Mouse (Mus musculus) lung, embryonic 15.5 days (tissue): Measurements from ENCODE around the gene Gast. TPM values are rescaled to one million over a fixed set of nuclear protein-coding genes. Genes with fewer than 3 reads are reported as not detected.
"Not testable (repeated sequence)": the region's sequence is repeated elsewhere in the genome, so short reads cannot be mapped to it uniquely, and the experiment has no call there.

Experiments
- ATAC-seq: fragments of 200-750 bp; cut with Nextera tagmentation; 2 replicates; pipeline ENCODE4 v1.8.0; 2017; ENCODE audit warnings: moderate number of reproducible peaks, borderline replicate concordance; ENCODE audit not compliant: low FRiP score, low TSS enrichment; ENCODE audit errors: extremely low read depth
- H3K27ac ChIP-seq: fragments of 300-500 bp; sonication (generic); 2 replicates; pipeline ENCODE4 v1.5.1; 2015; ENCODE audit warnings: moderate library complexity, mild to moderate bottlenecking, inconsistent platforms
- H3K27me3 ChIP-seq: fragments of 300-500 bp; sonication (generic); 2 replicates; pipeline ENCODE4 v1.6.1; 2015; ENCODE audit warnings: inconsistent platforms
- H3K36me3 ChIP-seq: fragments of 300-500 bp; sonication (generic); 2 replicates; pipeline ENCODE4 v1.6.1; 2015; ENCODE audit warnings: inconsistent platforms
- H3K4me1 ChIP-seq: fragments of 300-500 bp; sonication (generic); 2 replicates; pipeline ENCODE4 v1.6.1; 2015; ENCODE audit warnings: inconsistent platforms
- H3K4me2 ChIP-seq: fragments of 300-500 bp; sonication (generic); 2 replicates; pipeline ENCODE4 v1.6.1; 2015; ENCODE audit warnings: inconsistent platforms, mild to moderate bottlenecking, moderate library complexity
- H3K4me3 ChIP-seq: fragments of 300-500 bp; sonication (generic); 2 replicates; pipeline ENCODE4 v1.5.1; 2015; ENCODE audit warnings: mild to moderate bottlenecking, inconsistent platforms
- H3K9ac ChIP-seq: fragments of 300-500 bp; sonication (generic); 2 replicates; pipeline ENCODE4 v1.6.1; 2015; ENCODE audit warnings: inconsistent platforms
- H3K9me3 ChIP-seq: fragments of 300-500 bp; sonication (generic); 2 replicates; pipeline ENCODE4 v1.6.1; 2016; ENCODE audit warnings: inconsistent platforms
- WGBS: fragments of 180-500 bp; shearing (Covaris S2); methylation state at CpG from one replicate; pipeline ENCODE4 v1.1.7; 2015; 5-methylcytosine and 5-hydroxymethylcytosine counted together
- polyA plus RNA-seq: library from polyadenylated mRNA; unstranded; fragments of >200 nt; fragmentation: Nextera tagmentation; extraction: Ambion mirVana; gene quantifications from 2 replicates; pipeline ENCODE4 v1.2.1, GENCODE M21; 2015

The Gast gene
- polyA plus RNA-seq, 1 experiment from 2014 or later, result not detected

DNA sequence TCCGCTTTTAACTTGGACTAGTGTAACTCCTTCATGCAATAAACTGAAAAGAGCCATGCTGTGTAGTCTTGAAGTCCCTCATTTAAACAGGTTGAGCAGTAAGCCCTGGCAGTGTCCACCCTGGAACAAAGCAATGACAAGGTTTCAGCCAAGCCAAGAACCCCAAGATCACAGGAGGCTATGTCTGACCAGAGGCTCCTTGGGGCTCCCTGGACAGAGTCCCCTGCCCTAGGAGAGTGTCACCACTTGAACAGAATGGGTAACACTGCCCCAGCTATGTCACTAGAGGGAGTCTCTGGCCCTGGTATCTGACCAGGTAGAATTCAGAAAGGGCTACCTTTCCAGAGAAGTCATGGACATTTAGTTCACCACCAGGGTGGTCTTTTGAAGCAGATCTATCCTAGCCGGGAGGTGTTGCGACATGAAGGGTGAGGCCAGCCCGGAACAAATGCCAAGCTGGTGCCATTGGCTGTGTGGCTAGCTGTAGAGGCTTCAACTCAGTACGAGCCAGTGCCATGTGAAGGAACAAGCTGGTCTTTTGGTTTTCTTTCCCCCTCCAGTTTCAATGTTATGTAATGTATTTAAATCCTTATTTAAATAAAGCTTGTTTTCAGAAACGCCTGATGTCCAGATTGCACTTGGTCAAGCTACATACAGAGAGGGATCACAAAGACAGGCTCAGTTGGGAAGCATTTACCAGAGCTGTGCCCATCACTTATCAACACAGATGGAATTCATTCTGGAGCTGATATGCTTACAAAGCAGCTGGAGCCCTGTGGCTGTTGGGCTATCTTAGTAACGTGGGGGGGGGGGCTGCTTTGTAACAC lies 12.5 kb upstream of the Gast start:
- H3K4me3 ChIP-seq, H3K9ac ChIP-seq, ATAC-seq, H3K4me1 ChIP-seq, H3K27me3 ChIP-seq, H3K9me3 ChIP-seq, H3K27ac ChIP-seq: not testable (repeated sequence)
- H3K4me2 ChIP-seq, result peak overlapping the region; percentile 16; the same call in 1 of the 2 replicates
- H3K36me3 ChIP-seq, result peaks cover 19% of the 10 kb centered on the region
- 77% methylated on average over 7 of the region's 7 CpGs for WGBS

DNA sequence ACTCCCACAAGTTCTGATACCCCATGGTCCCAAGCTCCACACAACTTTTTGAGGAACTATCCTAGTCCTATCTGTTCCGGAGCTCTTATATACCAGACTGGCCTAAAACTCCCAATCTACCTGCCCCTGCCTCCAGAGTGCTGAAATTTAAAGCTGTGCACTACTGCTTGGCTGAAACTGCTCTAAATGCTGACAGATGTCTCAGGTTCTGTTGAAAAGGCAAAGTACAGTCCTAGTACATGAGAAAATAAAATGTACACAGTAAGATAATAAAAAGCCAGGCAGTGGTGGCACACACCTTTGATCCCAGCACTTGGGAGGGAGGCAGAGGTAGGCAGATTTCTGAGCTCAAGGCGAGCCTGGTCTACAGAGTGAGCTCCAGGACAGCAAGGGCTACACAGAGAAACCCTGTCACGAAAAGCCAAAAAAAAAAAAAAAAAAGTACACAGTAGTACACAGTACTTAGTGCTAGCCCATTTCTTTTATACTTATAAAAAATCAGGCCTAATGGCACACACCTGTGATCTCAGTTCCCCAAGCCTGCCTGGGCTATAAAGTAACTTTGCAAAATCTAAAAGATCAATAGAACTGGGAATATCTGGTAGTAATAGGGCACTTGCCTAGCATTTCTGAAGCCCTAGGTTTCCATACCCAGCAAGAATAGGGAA lies 11.5 kb upstream of the Gast start:
- Histone ChIP-seq H3K27ac (no peak overlapping the region), H3K4me3 (no peak overlapping the region), H3K4me1 (peaks cover 4% of the 10 kb centered on the region; the same call in 1 of the 2 replicates), H3K27me3 (no peaks in the 10 kb centered on the region), H3K9me3 (no peaks in the 10 kb centered on the region), H3K9ac (no peak overlapping the region), H3K4me2 (no peak overlapping the region), H3K36me3 (peaks cover 19% of the 10 kb centered on the region)
- ATAC-seq, result no peak
- WGBS, result 65% methylated on average over 3 of the region's 3 CpGs

GRCm38 (mm10) chr11:100323578-100323977 lies 10.6 kb upstream of the Gast start:
- no peak overlapping the region for H3K4me2 ChIP-seq
- no peak overlapping the region for H3K27ac ChIP-seq
- H3K9ac ChIP-seq, result no peak overlapping the region
- no peak for ATAC-seq
- no peaks in the 10 kb centered on the region for H3K9me3 ChIP-seq
- peaks cover 4% of the 10 kb centered on the region; the same call in 1 of the 2 replicates for H3K4me1 ChIP-seq
- H3K36me3 ChIP-seq, result peaks cover 19% of the 10 kb centered on the region
- 23% methylated on average over 3 of the region's 3 CpGs for WGBS
- no peaks in the 10 kb centered on the region for H3K27me3 ChIP-seq
- no peak overlapping the region for H3K4me3 ChIP-seq

GRCm38 (mm10) chr11:100325062-100325629 lies 9.1 kb upstream of the Gast start:
- no peak for ATAC-seq
- no peak overlapping the region for H3K4me3 ChIP-seq
- H3K27me3 ChIP-seq, result no peaks in the 10 kb centered on the region
- H3K9me3 ChIP-seq, result no peaks in the 10 kb centered on the region
- H3K9ac ChIP-seq, result no peak overlapping the region
- no peak overlapping the region for H3K4me2 ChIP-seq
- WGBS, result 55% methylated on average over 11 of the region's 11 CpGs
- H3K36me3 ChIP-seq, result peaks cover 19% of the 10 kb centered on the region
- H3K4me1 ChIP-seq, result peaks cover 4% of the 10 kb centered on the region; the same call in 1 of the 2 replicates
- H3K27ac ChIP-seq, result no peak overlapping the region

- Histone ChIP-seq H3K27me3 (no peaks in the 10 kb centered on the region), H3K4me1 (no peaks in the 10 kb centered on the region), H3K9ac (no peak overlapping the region), H3K4me3 (no peak overlapping the region), H3K27ac (no peak overlapping the region), H3K36me3 (peaks cover 4% of the 10 kb centered on the region), H3K4me2 (no peak overlapping the region), H3K9me3 (no peaks in the 10 kb centered on the region)
- WGBS, result 55% methylated on average over 11 of the region's 11 CpGs
- no peak for ATAC-seq
Measured at GRCm38 (mm10) chr11:100327316-100327715, 6.9 kb upstream of the Gast start.

DNA sequence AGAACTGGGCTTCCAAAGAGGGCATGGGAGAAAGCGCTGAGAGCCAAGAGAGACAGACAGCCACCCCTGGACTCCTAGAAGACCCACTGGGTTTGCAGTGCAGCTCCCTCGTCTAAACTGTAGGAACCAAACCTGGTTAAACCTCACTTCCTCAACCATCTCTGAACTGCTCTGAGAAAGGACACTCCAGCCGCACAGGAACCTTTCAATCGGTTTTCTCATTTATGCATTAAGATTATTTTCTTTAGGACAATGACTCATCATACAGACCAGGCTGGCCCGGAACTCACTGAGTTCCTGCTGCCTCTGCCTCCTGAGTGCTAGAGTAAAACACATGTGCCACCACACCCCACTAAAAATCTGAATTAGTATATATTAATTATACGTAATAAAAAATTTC lies 6.4 kb upstream of the Gast start:
- Histone ChIP-seq H3K36me3 (peaks cover under 1% of the 10 kb centered on the region; the same call in 1 of the 2 replicates), H3K9me3 (no peaks in the 10 kb centered on the region), H3K9ac (no peak overlapping the region), H3K4me1 (no peaks in the 10 kb centered on the region), H3K4me3 (no peak overlapping the region), H3K27ac (no peak overlapping the region), H3K27me3 (no peaks in the 10 kb centered on the region), H3K4me2 (no peak overlapping the region)
- ATAC-seq, result no peak
- WGBS, result 76% methylated on average over 6 of the region's 6 CpGs

- Histone ChIP-seq H3K9me3 (no peaks in the 10 kb centered on the region), H3K36me3 (no peaks in the 10 kb centered on the region), H3K4me2 (no peak overlapping the region), H3K4me3 (no peak overlapping the region), H3K27me3 (no peaks in the 10 kb centered on the region), H3K27ac (no peak overlapping the region), H3K4me1 (no peaks in the 10 kb centered on the region), H3K9ac (no peak overlapping the region)
- 50% methylated on average over 16 of the region's 16 CpGs for WGBS
- ATAC-seq, result no peak
Measured at GRCm38 (mm10) chr11:100330235-100330634, 4.0 kb upstream of the Gast start.

GRCm38 (mm10) chr11:100330816-100331375 lies 3.3 kb upstream of the Gast start:
- H3K9me3 ChIP-seq, H3K27me3 ChIP-seq, H3K4me3 ChIP-seq, H3K36me3 ChIP-seq, ATAC-seq, H3K27ac ChIP-seq, H3K4me2 ChIP-seq, H3K9ac ChIP-seq, H3K4me1 ChIP-seq: not testable (repeated sequence)
- 39% methylated on average over 8 of the region's 8 CpGs for WGBS

GRCm38 (mm10) chr11:100332766-100333515 lies 1.3 kb upstream of the Gast start:
- H3K4me3 ChIP-seq, result no peak overlapping the region
- no peak overlapping the region for H3K4me2 ChIP-seq
- 55% methylated on average over 9 of the region's 9 CpGs for WGBS
- ATAC-seq, result no peak
- no peaks in the 10 kb centered on the region for H3K9me3 ChIP-seq
- H3K27ac ChIP-seq, result no peak overlapping the region
- no peaks in the 10 kb centered on the region for H3K36me3 ChIP-seq
- peaks cover 4% of the 10 kb centered on the region; the same call in 1 of the 2 replicates for H3K4me1 ChIP-seq
- no peak overlapping the region for H3K9ac ChIP-seq
- no peaks in the 10 kb centered on the region for H3K27me3 ChIP-seq

- WGBS, result 27% methylated on average over 3 of the region's 3 CpGs
- no peak overlapping the region for H3K4me3 ChIP-seq
- H3K9ac ChIP-seq, result no peak overlapping the region
- no peaks in the 10 kb centered on the region for H3K9me3 ChIP-seq
- peaks cover 4% of the 10 kb centered on the region; the same call in 1 of the 2 replicates for H3K4me1 ChIP-seq
- no peak for ATAC-seq
- no peaks in the 10 kb centered on the region for H3K36me3 ChIP-seq
- H3K27ac ChIP-seq, result no peak overlapping the region
- H3K4me2 ChIP-seq, result no peak overlapping the region
- H3K27me3 ChIP-seq, result no peaks in the 10 kb centered on the region
Measured at GRCm38 (mm10) chr11:100335731-100336130, 1.5 kb downstream of the Gast start.

- Histone ChIP-seq H3K36me3 (no peaks in the 10 kb centered on the region), H3K4me2 (no peak overlapping the region), H3K4me3 (no peak overlapping the region), H3K4me1 (no peaks in the 10 kb centered on the region), H3K27ac (no peak overlapping the region), H3K27me3 (no peaks in the 10 kb centered on the region), H3K9me3 (no peaks in the 10 kb centered on the region), H3K9ac (no peak overlapping the region)
- no peak for ATAC-seq
- 87% methylated on average over 10 of the region's 10 CpGs for WGBS
Measured at GRCm38 (mm10) chr11:100344269-100344668, 10.1 kb downstream of the Gast start.
